Mouse (Mus musculus) left cerebral cortex, postnatal 25 days (tissue): ENCODE measurements at regions not wholly inside any gene's neighbourhood (a gene's known extent, or its start where the extent isn't known, plus 50 kb on each side); places are given as distances from the start of the nearest gene placed in this dataset.
"Not testable (repeated sequence)": the region's sequence is repeated elsewhere in the genome, so short reads cannot be mapped to it uniquely, and the experiment has no call there.

Experiments used
- DNase-seq, 2 experiments: peaks; one replicate each; pipeline ENCODE4 v3.0.0; 2022; ENCODE audit warnings: low spot score in 2 of 2, mixed read lengths in 1 of 2
- intact Hi-C: fragments of 180-260 bp; cut with DNase I; formaldehyde crosslinking; loops from one replicate; pipeline ENCODE4 v1.15.1; 2025

DNA sequence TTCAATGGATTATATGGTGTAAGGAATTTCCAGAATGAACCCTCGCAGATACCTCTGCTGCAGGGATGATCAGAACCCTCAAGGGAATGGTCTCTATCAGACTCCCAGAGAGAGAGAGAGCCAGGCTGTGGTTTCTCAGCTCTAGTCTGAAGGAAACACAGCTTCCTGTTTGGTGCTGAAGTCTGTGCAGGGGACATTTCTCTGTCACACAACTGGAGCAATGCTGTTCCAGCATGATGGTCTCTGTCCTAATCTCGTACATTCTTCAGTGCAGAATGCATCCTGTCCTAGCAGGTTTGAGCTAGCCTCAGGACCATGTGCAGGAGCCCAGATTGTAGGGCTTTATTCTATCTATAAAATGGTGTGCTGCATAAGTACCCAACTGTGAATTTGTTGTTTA is 93.7 kb downstream of the E330034G19Rik start:
- DNase-seq, result not testable (repeated sequence)
- intact Hi-C loops, result loop anchor here (5.0 kb wide), 1 partner anchor 56 kb away; no protein-coding TSS in a partner anchor

GRCm38 (mm10) chr14:24391841-24392240 is 95.0 kb downstream of the Polr3a start:
- DNase-seq, intact Hi-C loops: not testable (repeated sequence)
